Mouse (Mus musculus): ENCODE results near the gene Tnnt3. TPM values are rescaled to one million over a fixed set of nuclear protein-coding genes. Genes with fewer than 3 reads are reported as not detected.

Tnnt3 gene
- total RNA-seq, 2 experiments from 2014 or later: 0.67 TPM; not detected in 1

DNA sequence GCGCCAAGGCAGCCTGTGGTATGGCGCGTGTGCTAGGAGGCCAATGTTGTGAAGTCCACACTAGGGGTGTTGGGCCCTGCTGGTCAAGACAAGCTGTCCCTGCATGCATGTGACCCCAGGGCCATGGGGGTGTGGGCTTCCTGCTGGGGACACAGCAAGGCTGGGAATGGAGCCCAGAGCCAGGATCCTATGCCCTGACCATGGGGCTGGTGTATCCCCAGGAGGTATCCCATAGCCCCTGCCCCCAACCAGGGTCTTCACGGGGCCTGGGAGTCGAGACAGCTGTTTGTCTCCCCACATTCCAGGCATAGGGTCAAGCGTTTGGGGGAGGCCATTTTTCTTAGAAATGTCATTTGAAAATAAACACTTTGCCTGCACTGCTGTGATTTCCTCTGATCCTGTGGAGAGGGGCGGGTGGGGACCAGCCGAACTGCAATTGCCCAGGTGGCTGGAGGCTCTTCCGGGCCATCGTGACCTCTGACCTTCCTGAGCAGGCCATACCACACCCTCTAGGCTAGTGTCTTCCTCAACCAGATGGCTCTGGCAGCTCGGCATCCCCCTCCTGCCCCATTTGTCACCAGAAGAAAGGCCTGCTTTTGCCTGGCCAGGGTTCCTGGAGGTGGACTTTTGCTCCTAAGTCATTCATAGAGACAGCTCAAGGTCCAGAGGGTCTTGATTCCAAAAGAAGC lies 66.5 kb downstream of the Tnnt3 start:
- no peak for DNase-seq

Other genes starting within 250 kb of the Tnnt3 start
- gene Gm2431, start 240.5 kb upstream of the Tnnt3 start, total RNA-seq (2021): not detected
- gene Gm4559, start 224.5 kb upstream of the Tnnt3 start, total RNA-seq (2021): not detected
- not detected for gene Krtap5-1, start 201.7 kb upstream of the Tnnt3 start, total RNA-seq (2021)
- gene Krtap5-4, start 195.3 kb upstream of the Tnnt3 start, total RNA-seq (2021): not detected
- gene Ifitm10, start 125.1 kb upstream of the Tnnt3 start, total RNA-seq (2021): 1 to 10 TPM; 2.0 to 2.2 TPM
- 1 to 10 TPM; 2.1 to 2.2 TPM for gene Gm49369, start 116.2 kb upstream of the Tnnt3 start, total RNA-seq (2021)
- 1,000 to 10,000 TPM in 1 of 2 experiments, 100 to 1,000 TPM in 1; 997 to 1,066 TPM for gene Ctsd, start 110.8 kb upstream of the Tnnt3 start, total RNA-seq (2021)
- not detected for gene Syt8, start 64.0 kb upstream of the Tnnt3 start, total RNA-seq (2021)
- 1 to 10 TPM; 1.8 to 2.6 TPM for gene Tnni2, start 57.0 kb upstream of the Tnnt3 start, total RNA-seq (2021)
- gene Lsp1, start 38.0 kb upstream of the Tnnt3 start, total RNA-seq (2021): 10 to 100 TPM; 24.7 to 33.1 TPM
- gene Mrpl23, start 33.9 kb downstream of the Tnnt3 start, total RNA-seq (2021): 10 to 100 TPM; 12.2 to 29.0 TPM
- 10 to 100 TPM; 47.4 to 56.7 TPM for gene Igf2, start 168.0 kb downstream of the Tnnt3 start, total RNA-seq (2021)
- not detected for gene Gm49394, start 171.1 kb downstream of the Tnnt3 start, total RNA-seq (2021)
- not detected for gene Ins2, start 244.5 kb downstream of the Tnnt3 start, total RNA-seq (2021)